Mouse (Mus musculus): ENCODE measurements around the gene Wdr54.

DNA sequence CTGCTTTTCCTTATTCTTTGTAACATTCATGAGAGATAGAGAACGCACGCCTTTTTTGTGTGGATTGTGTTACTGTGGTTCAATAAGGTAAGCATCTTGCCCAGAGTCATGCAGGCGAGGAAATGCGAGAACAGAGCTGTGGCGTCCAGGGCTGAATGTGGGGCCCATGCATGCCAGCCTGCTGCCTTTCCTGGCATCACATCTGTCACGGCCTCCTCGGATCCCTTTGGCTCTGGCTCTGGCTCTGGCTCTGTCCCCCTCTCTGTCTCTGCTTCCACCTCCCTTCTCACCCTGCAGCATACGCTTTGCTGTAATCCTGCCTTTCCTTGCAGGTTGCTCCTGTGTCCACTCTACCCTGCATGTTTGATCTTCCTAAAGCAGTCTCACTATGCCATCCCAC, 19.8 kb upstream of the Wdr54 start:
- TF ChIP-seq CTCF (conservative IDR thresholded peaks at IDR 0.05; ENCODE audit: low read length) = no peak
- TF ChIP-seq POU5F1 (IDR thresholded peaks at IDR 0.05; ENCODE audit: borderline replicate concordance, low read length) = no peak
- no peak for TF ChIP-seq NANOG (IDR thresholded peaks at IDR 0.05; ENCODE audit: borderline replicate concordance, low read length)

Data from E14TG2a.4 (cell line).